Mouse (Mus musculus): ENCODE results near the gene Ggct.

GRCm38 (mm10) chr6:55008401-55008800 is 15.7 kb upstream of the Ggct start:
- TF ChIP-seq CHD2 (IDR thresholded peaks at IDR 0.05; ENCODE audit: low read depth, low read length), result no peak
- no peak for TF ChIP-seq ZC3H11A (IDR thresholded peaks at IDR 0.05; ENCODE audit: borderline replicate concordance, low read depth, low read length)

Data from ES-E14 (cell line).